Mouse (Mus musculus) neural tube, embryonic 10.5 days (tissue): ENCODE data around the gene Atoh7.

ENCODE experiments used
- DNase-seq: peaks from one replicate; pipeline ENCODE4 v3.0.0-alpha.2; 2017; ENCODE audit warnings: low spot score; ENCODE audit errors: extremely low spot score

The Atoh7 gene

GRCm38 (mm10) chr10:63098191-63098590 is 1.3 kb upstream of the Atoh7 start:
- no peak for DNase-seq

- peak; percentile 76 for DNase-seq
These were observed 601 bp downstream of the Atoh7 start for GRCm38 (mm10) chr10:63099941-63100562.

- DNase-seq: no peak
These were observed 1.2 kb downstream of the Atoh7 start for GRCm38 (mm10) chr10:63100657-63101056.

- no peak for DNase-seq
These were observed 13.7 kb downstream of the Atoh7 start for GRCm38 (mm10) chr10:63113027-63113604.

GRCm38 (mm10) chr10:63113716-63114360 is 14.4 kb downstream of the Atoh7 start:
- no peak for DNase-seq

DNA sequence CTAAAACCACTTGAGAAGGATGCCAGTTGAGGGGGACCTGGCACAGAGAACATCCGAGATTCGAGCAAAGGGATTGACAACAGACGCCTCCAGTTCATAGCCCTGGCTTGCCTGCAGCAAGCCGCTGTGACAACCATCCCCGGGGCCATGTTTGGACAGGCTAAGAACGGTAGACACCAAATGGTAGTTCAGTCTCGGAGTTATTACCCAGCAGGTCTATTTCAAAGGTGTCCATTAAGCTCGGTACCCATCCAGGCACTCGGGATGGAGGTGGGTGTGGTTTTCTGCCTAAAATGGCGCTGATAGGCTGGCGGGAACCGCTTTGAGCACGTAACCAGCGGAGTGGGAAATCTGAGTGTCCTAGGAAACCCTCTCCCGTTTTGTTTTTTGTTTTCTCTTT is 16.4 kb downstream of the Atoh7 start:
- DNase-seq: no peak

GRCm38 (mm10) chr10:63116376-63116775 is 16.9 kb downstream of the Atoh7 start:
- no peak for DNase-seq

DNA sequence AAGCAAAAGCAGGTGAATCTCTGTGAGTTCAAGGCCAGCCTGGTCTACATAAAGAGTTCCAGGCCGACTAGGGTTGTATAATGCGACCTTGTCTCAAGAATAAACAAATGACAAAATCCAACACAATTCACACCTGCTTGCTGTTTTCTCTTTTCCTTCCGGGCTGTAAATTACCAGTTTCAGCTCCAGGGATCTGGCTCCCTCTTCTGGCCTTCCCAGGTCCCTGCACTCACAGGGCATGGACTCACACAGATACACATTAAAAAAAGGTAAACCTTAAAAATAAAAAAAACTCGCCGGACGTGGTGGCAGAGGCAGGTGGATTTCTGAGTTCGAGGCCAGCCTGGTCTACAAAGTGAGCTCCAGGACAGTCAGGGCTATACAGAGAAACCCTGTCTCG is 18.1 kb downstream of the Atoh7 start:
- DNase-seq: no peak

- no peak for DNase-seq
These were observed 20.5 kb downstream of the Atoh7 start for GRCm38 (mm10) chr10:63119916-63120315.

GRCm38 (mm10) chr10:63121961-63122360 is 22.5 kb downstream of the Atoh7 start:
- DNase-seq: no peak

- DNase-seq: peak; percentile 26
These were observed 23.1 kb downstream of the Atoh7 start for GRCm38 (mm10) chr10:63122516-63122915.

DNA sequence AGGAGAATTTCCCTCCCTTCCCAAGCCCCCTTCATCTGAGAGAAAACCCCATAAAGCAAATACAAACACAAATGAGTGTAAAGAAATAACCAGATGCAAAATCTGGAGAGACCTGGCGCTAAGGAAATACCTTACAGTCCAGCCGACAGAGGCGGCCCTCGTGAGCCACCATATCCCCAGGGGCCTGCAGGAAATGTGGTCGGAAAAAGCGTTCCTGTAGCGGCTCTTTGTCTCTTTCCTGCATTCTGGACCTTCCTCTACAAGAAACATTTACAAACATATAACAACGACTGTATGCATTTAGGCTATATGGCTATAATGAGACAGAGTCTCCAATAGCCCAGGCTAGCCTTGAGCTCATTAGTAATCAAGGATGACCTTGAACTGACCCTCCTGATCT is 23.7 kb downstream of the Atoh7 start:
- no peak for DNase-seq

DNA sequence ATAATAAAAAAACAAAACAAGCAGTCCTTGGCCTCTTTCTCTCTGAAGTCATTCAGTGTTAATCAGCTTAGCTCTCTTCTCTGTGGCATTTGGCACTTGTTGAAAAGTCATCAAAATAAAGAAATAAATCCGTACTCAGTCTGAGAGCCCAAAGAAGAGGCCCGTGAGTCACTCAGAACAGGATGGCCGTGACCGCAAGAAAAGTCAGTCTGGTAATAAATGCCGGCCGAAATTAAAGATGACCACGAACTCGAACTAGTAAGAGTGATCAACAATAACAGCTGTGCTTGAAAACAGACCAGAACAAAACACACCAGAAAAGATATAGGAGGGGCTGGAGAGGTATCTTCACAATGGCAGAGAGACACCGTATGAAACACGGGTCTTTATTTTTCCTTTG is 24.6 kb downstream of the Atoh7 start:
- DNase-seq: no peak

DNA sequence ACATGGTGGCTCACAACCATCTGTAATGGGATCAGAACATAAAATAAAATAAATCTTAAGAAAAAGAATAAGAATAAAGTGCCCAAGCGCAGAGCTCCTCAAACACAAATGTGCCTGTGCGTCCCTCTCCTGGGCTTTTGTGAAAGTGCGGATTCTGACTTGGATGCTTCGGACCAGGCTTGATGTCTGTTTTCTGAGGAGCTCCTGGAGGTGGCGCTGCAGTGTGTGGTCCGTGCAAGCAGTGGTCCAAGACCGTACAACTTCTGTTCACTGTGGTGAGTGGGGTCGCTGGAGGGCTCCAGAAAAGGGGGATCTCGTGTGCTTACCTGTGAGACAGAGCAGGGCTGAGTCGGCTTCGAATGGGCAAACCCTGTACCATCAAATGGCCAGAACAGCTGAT is 25.9 kb downstream of the Atoh7 start:
- no peak for DNase-seq

DNA sequence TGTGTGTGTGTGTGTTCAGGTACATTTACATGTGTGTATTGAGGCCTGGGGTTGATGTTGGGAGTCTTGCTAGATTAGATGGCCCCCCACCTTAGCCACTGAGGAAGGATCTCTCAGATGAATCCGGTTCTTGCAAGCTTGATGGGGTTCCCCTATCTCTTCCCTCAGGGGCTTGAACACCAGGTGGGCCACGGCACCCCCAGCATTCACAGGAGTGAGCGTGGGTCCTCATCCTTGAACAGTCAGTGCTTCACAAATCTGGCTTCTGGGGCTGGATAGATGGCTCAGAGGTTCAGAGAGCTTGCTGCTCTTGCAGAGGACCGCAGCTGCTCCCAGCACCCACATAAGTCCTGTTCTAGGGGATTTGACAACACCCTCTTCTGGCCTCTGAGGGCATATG is 26.7 kb downstream of the Atoh7 start:
- no peak for DNase-seq

GRCm38 (mm10) chr10:63127156-63127555 is 27.7 kb downstream of the Atoh7 start:
- DNase-seq: no peak

- no peak for DNase-seq
These were observed 28.8 kb downstream of the Atoh7 start for GRCm38 (mm10) chr10:63128256-63128655.

DNA sequence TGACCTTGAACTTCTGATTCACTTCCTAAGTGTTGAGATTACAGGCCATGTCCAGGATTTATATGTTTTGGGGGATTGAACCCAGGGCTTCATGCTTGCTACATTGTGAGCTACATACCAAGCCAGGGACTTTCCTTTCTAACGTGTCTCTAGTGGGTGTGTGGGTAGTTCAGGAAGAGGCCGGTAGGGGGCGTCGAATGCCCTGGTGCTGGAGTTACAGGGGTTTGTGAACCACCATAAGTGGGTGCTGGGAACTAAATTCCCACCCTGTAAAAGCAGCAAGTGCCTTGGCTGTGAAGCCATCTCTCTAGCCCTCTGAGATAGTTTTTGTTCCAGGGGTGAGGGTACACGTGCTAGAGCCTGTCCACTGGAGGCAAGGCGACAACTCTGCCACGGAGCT is 31.0 kb downstream of the Atoh7 start:
- no peak for DNase-seq

GRCm38 (mm10) chr10:63132356-63132755 is 32.9 kb downstream of the Atoh7 start:
- no peak for DNase-seq

- no peak for DNase-seq
These were observed 33.9 kb downstream of the Atoh7 start for GRCm38 (mm10) chr10:63133326-63133725.

DNA sequence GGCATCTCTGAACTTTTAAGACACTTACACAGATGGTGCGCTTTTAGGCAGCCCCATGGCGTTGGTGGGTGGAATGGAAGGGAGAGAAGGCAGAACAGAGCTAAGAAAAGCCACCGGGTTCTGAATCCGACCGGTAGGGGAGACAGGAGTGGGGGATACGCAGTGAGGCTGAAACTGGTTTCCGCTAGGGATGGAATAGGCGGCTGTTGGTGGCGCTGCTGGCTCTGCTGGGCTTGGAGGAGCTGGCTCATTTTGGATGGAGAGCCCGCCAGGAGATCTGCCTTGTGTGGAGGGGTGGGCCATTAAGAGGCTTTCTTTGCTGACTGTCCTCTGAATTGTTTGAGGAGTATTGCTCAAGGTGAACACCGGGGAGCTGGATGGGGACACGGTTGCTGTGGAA is 36.2 kb downstream of the Atoh7 start:
- no peak for DNase-seq

DNA sequence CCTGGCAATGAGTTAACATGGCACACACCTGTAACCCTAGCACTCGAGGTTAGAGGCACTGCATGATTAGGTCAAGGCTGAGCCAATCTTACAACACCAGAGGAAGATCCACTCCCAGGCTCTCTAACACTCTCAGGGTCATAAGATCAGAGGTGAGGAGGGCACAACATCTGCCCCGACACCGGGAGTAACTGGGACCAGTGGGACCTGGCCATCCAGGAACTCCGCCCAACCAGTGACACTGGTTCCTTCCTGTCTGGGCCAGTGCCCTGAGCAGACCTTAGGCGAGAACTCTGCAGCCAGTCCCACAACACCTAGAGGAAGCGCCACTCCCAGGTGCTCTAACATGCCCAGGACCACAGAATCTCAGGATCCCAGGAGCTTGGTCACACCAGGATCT is 37.0 kb downstream of the Atoh7 start:
- no peak for DNase-seq

DNA sequence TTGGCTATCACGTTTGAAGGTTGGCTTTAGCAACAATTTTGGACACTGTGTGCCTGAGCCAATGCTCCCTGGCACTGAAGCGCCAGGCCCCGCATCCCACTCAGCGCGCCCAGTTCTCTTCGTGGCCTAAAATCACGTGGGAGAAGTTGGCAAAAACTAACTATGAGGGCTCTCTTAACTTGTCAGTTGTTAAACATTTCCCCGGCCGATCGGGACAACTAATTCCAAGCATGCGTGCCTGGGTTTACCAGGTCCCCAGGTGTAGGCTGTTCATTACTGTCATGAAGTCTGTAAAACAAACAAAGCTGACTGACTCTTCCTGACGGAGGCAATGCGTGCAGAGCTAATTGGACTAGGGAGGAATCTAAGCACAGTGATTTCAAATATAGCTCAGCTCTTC is 43.2 kb downstream of the Atoh7 start:
- no peak for DNase-seq
